Mouse (Mus musculus): ENCODE data around the gene Dpp8. TPM values are rescaled to one million over a fixed set of nuclear protein-coding genes. Genes with fewer than 3 reads are reported as not detected.

The Dpp8 gene
- polyA plus RNA-seq, 1 experiment from 2014 or later = 36.3 TPM

DNA sequence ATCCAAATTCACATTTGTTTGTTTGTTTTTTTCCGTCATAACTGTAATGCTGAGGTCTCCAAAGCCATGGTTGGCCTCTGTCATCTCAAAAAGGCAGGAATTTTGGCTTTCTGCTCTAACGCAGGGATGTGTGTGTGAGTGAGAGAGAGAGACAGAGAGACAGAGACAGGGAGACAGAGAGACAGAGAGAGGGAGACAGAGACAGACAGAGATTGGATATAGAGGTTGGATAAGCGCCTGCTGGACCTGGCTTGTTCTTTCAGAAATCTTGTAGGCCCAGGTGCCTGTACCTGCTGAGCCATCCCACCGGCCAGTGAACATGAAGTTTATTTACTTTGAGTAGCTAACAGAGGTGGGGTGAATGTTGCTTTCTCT lies 333 bp upstream of the Dpp8 start:
- H3K4me1 ChIP-seq (ENCODE audit: control insufficient read depth, insufficient read depth, low read length) = peaks cover 8% of the 10 kb centered on the region
- H3K27me3 ChIP-seq (replicated peaks; ENCODE audit: control insufficient read depth, insufficient read depth, low read length) = no peaks in the 10 kb centered on the region
- no peak for ATAC-seq
- no peaks in the 10 kb centered on the region for H3K9me3 ChIP-seq (replicated peaks; ENCODE audit: control insufficient read depth, low read length)
- peak overlapping the region; percentile 100; the same call in 1 of the 2 replicates for H3K4me3 ChIP-seq (ENCODE audit: low read depth, low read length)
- H3K4me2 ChIP-seq (ENCODE audit: low read length) = no peak overlapping the region
- 35% methylated on average over 4 of the region's 4 CpGs for WGBS
- no peak overlapping the region for H3K9ac ChIP-seq (ENCODE audit: low read length)
- no peak for DNase-seq (ENCODE audit: low spot score)
- no peak overlapping the region for H3K27ac ChIP-seq (ENCODE audit: low read depth, low read length)
- peaks cover 11% of the 10 kb centered on the region; the same call in 1 of the 2 replicates for H3K36me3 ChIP-seq (ENCODE audit: control insufficient read depth, insufficient read depth, low read length)

DNA sequence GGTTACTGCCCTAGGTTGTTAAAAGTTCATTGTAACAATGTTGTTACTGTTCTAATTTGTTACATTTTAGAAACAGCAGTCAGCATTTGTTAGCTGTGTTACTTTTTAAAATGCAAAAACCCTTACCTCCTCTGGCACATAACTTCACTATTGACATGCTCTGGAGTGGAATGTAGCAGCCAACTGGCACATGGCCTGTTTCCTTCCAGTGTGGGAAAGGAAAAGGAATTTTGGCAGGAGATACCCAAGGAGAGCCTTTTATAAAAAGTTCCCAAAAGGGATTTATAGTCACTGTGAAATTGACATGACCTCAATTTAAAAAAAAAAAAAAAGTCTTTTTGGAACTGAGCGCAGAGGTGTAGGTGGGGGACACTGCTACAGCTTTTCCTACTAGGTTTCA lies 4.2 kb downstream of the Dpp8 start:
- no peak overlapping the region for H3K27ac ChIP-seq (ENCODE audit: low read depth, low read length)
- WGBS = 68% methylated on average over 1 of the region's 1 CpGs
- peaks cover 8% of the 10 kb centered on the region for H3K4me1 ChIP-seq (ENCODE audit: control insufficient read depth, insufficient read depth, low read length)
- H3K27me3 ChIP-seq (replicated peaks; ENCODE audit: control insufficient read depth, insufficient read depth, low read length) = no peaks in the 10 kb centered on the region
- peaks cover 54% of the 10 kb centered on the region for H3K36me3 ChIP-seq (ENCODE audit: control insufficient read depth, insufficient read depth, low read length)
- no peak for ATAC-seq
- DNase-seq (ENCODE audit: low spot score) = peak; percentile 57
- H3K9ac ChIP-seq (ENCODE audit: low read length) = no peak overlapping the region
- no peak overlapping the region for H3K4me2 ChIP-seq (ENCODE audit: low read length)
- no peaks in the 10 kb centered on the region for H3K9me3 ChIP-seq (replicated peaks; ENCODE audit: control insufficient read depth, low read length)
- H3K4me3 ChIP-seq (ENCODE audit: low read depth, low read length) = no peak overlapping the region

DNA sequence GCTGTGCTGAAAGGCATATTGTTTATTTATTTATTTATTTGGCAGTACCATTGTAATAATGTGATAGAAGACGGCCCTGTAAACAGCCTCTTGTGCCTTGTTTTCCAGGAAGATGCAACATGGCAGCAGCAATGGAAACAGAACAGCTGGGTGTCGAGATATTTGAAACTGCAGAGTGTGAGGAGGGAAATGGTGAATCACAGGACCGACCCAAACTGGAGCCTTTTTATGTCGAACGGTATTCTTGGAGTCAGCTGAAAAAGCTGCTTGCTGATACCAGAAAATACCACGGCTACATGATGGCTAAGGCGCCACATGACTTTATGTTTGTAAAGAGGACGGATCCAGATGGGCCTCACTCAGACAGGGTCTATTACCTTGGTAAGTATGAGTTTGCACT lies 4.6 kb downstream of the Dpp8 start:
- no peak overlapping the region for H3K4me3 ChIP-seq (ENCODE audit: low read depth, low read length)
- H3K4me2 ChIP-seq (ENCODE audit: low read length) = no peak overlapping the region
- no peaks in the 10 kb centered on the region for H3K9me3 ChIP-seq (replicated peaks; ENCODE audit: control insufficient read depth, low read length)
- peaks cover 58% of the 10 kb centered on the region for H3K36me3 ChIP-seq (ENCODE audit: control insufficient read depth, insufficient read depth, low read length)
- WGBS = 90% methylated on average over 8 of the region's 8 CpGs
- ATAC-seq = no peak
- no peak overlapping the region for H3K27ac ChIP-seq (ENCODE audit: low read depth, low read length)
- no peak overlapping the region for H3K9ac ChIP-seq (ENCODE audit: low read length)
- DNase-seq (ENCODE audit: low spot score) = no peak
- no peaks in the 10 kb centered on the region for H3K27me3 ChIP-seq (replicated peaks; ENCODE audit: control insufficient read depth, insufficient read depth, low read length)
- H3K4me1 ChIP-seq (ENCODE audit: control insufficient read depth, insufficient read depth, low read length) = peaks cover 8% of the 10 kb centered on the region

DNA sequence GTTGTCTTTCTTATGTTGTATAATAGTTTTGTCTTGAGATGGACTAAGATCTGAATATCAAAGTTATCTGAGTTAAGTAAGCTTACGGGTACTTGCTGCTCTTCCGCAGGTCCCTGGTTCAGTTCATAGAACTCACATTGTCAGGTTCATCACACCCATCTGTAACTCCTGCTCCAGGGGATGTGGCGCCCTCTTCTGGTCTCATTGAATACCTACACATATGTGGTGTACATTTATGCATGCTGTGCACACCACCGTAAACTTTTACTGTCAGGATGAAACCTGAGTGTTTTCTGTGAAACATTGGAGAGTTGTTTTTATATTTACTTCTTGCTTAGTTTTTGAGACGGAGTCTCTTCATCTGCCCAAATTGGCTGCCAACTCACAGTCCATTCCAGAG lies 9.2 kb downstream of the Dpp8 start:
- no peak overlapping the region for H3K27ac ChIP-seq (ENCODE audit: low read depth, low read length)
- WGBS = 98% methylated on average over 5 of the region's 5 CpGs
- no peaks in the 10 kb centered on the region for H3K4me1 ChIP-seq (ENCODE audit: control insufficient read depth, insufficient read depth, low read length)
- H3K9ac ChIP-seq (ENCODE audit: low read length) = no peak overlapping the region
- H3K9me3 ChIP-seq (replicated peaks; ENCODE audit: control insufficient read depth, low read length) = no peaks in the 10 kb centered on the region
- ATAC-seq (no peak), DNase-seq (ENCODE audit: low spot score) (no peak)
- H3K27me3 ChIP-seq (replicated peaks; ENCODE audit: control insufficient read depth, insufficient read depth, low read length) = no peaks in the 10 kb centered on the region
- no peak overlapping the region for H3K4me3 ChIP-seq (ENCODE audit: low read depth, low read length)
- H3K4me2 ChIP-seq (ENCODE audit: low read length) = no peak overlapping the region
- H3K36me3 ChIP-seq (ENCODE audit: control insufficient read depth, insufficient read depth, low read length) = peaks cover 88% of the 10 kb centered on the region

DNA sequence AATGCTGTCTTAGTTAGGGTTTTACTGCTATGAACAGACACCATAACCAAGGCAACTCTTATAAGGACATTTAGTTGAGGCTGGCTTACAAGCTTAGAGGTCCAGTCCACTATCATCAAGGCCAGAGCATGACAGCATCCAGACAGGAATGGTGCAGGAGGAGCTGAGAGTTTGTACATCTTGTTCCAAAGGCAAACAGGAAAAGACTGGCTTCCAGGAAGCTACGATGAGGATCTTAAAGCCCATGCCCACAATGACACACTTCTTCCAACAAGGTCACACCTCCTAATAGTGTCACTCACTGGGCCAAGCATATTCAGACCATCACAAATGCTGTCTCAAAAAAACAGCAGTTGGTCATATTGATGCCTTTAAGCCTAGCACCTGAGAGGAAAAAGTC lies 14.8 kb downstream of the Dpp8 start:
- WGBS = 94% methylated on average over 1 of the region's 1 CpGs
- Histone ChIP-seq H3K36me3 (ENCODE audit: control insufficient read depth, insufficient read depth, low read length) (peaks cover 86% of the 10 kb centered on the region), H3K27ac (ENCODE audit: low read depth, low read length) (no peak overlapping the region), H3K4me3 (ENCODE audit: low read depth, low read length) (no peak overlapping the region), H3K9ac (ENCODE audit: low read length) (no peak overlapping the region), H3K9me3 (replicated peaks; ENCODE audit: control insufficient read depth, low read length) (no peaks in the 10 kb centered on the region), H3K27me3 (replicated peaks; ENCODE audit: control insufficient read depth, insufficient read depth, low read length) (no peaks in the 10 kb centered on the region), H3K4me1 (ENCODE audit: control insufficient read depth, insufficient read depth, low read length) (no peaks in the 10 kb centered on the region), H3K4me2 (ENCODE audit: low read length) (no peak overlapping the region)
- ATAC-seq (no peak), DNase-seq (ENCODE audit: low spot score) (no peak)

DNA sequence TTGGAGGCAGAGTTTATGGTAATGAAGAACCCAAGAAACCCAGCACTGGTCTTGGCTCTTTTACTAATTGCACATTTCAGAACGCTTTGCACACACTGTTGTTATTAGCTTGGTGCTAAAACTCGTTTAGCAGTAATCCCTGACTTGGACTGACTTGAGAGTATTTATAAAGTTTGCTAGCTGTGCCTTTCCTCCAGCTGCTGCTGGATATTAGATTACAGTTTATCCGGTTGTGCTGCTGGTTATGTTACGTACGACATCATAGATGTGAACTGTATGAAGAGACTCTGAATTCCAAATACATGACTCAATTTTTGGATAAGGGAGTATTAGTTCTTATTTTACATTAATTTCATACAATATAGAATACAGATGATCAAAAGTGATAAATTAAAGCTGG lies 17.2 kb downstream of the Dpp8 start:
- no peak overlapping the region for H3K27ac ChIP-seq (ENCODE audit: low read depth, low read length)
- WGBS = 90% methylated on average over 5 of the region's 5 CpGs
- H3K9ac ChIP-seq (ENCODE audit: low read length) = no peak overlapping the region
- H3K4me1 ChIP-seq (ENCODE audit: control insufficient read depth, insufficient read depth, low read length) = no peaks in the 10 kb centered on the region
- no peaks in the 10 kb centered on the region for H3K27me3 ChIP-seq (replicated peaks; ENCODE audit: control insufficient read depth, insufficient read depth, low read length)
- no peaks in the 10 kb centered on the region for H3K9me3 ChIP-seq (replicated peaks; ENCODE audit: control insufficient read depth, low read length)
- H3K4me3 ChIP-seq (ENCODE audit: low read depth, low read length) = no peak overlapping the region
- H3K4me2 ChIP-seq (ENCODE audit: low read length) = no peak overlapping the region
- peaks cover 88% of the 10 kb centered on the region for H3K36me3 ChIP-seq (ENCODE audit: control insufficient read depth, insufficient read depth, low read length)
- no peak for ATAC-seq
- DNase-seq (ENCODE audit: low spot score) = no peak

DNA sequence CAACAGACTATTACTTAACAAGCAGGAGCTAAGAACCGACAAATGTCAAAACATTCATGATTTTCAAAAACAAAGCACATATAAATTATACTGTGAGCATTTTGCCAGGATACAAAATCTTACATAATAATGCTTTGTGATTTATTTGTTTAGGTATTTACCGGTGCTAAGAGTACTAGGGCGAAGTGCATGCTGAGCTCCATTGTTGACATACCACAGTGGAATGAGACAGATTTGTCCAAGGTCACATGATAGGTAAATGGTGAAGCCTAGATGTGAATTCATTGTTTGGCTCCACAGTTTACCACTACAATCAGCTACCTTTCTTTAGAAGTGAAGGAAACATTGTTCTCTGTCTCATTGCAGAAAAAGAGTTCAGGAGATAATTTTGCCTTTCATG lies 18.8 kb downstream of the Dpp8 start:
- H3K4me1 ChIP-seq (ENCODE audit: control insufficient read depth, insufficient read depth, low read length) = no peaks in the 10 kb centered on the region
- H3K4me3 ChIP-seq (ENCODE audit: low read depth, low read length) = no peak overlapping the region
- no peaks in the 10 kb centered on the region for H3K9me3 ChIP-seq (replicated peaks; ENCODE audit: control insufficient read depth, low read length)
- H3K36me3 ChIP-seq (ENCODE audit: control insufficient read depth, insufficient read depth, low read length) = peaks cover 90% of the 10 kb centered on the region
- H3K27ac ChIP-seq (ENCODE audit: low read depth, low read length) = no peak overlapping the region
- DNase-seq (ENCODE audit: low spot score) (no peak), ATAC-seq (no peak)
- no peak overlapping the region for H3K4me2 ChIP-seq (ENCODE audit: low read length)
- H3K27me3 ChIP-seq (replicated peaks; ENCODE audit: control insufficient read depth, insufficient read depth, low read length) = no peaks in the 10 kb centered on the region
- no peak overlapping the region for H3K9ac ChIP-seq (ENCODE audit: low read length)
- 95% methylated on average over 3 of the region's 3 CpGs for WGBS

DNA sequence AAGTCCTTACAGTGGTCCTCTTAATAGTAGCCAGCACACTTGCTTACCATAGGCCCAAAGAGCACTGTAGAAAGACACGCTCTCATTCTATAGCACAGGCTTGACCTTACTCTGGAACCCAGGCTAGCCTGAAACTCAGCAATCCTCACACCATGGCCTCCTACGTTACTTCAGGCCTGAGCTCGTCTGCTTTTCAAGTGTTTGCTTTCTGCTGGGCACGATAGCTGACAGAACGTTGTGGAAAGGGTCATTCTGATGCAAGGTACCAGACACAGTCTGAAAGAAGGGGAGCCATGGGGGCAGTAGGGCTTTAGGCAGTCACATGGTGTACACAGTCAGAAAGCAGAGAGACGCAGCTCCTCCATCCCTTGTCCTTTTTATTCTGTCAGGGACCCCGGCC lies 32.0 kb downstream of the Dpp8 start:
- DNase-seq (ENCODE audit: low spot score) (no peak), ATAC-seq (no peak)
- Histone ChIP-seq H3K4me3 (ENCODE audit: low read depth, low read length) (no peak overlapping the region), H3K9me3 (replicated peaks; ENCODE audit: control insufficient read depth, low read length) (no peaks in the 10 kb centered on the region), H3K4me2 (ENCODE audit: low read length) (no peak overlapping the region), H3K36me3 (ENCODE audit: control insufficient read depth, insufficient read depth, low read length) (peaks cover 88% of the 10 kb centered on the region), H3K4me1 (ENCODE audit: control insufficient read depth, insufficient read depth, low read length) (no peaks in the 10 kb centered on the region), H3K9ac (ENCODE audit: low read length) (no peak overlapping the region), H3K27me3 (replicated peaks; ENCODE audit: control insufficient read depth, insufficient read depth, low read length) (no peaks in the 10 kb centered on the region), H3K27ac (ENCODE audit: low read depth, low read length) (no peak overlapping the region)
- 89% methylated on average over 7 of the region's 7 CpGs for WGBS

DNA sequence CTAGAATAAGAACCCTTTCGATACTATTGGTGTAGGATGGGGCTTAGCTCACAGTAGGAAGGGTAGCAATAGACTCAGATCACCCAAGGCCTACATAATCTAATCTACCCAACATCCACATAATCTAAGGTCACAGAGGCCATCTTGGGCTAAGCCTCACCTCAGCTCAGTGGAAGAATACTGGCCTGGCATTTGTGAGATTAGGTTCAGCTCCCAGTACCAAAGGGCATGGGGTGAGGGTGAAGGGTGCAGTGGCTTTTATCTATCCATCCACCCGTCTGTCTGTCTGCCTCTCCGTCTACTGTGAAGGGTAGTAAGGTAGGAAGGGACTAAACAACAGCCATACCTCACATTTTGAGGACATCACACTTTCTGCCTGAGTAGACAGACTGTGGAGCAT lies 38.4 kb downstream of the Dpp8 start:
- WGBS = 96% methylated on average over 3 of the region's 3 CpGs
- Histone ChIP-seq H3K4me3 (ENCODE audit: low read depth, low read length) (no peak overlapping the region), H3K9me3 (replicated peaks; ENCODE audit: control insufficient read depth, low read length) (no peaks in the 10 kb centered on the region), H3K36me3 (ENCODE audit: control insufficient read depth, insufficient read depth, low read length) (peaks cover 75% of the 10 kb centered on the region), H3K9ac (ENCODE audit: low read length) (no peak overlapping the region), H3K4me2 (ENCODE audit: low read length) (no peak overlapping the region), H3K4me1 (ENCODE audit: control insufficient read depth, insufficient read depth, low read length) (no peaks in the 10 kb centered on the region), H3K27me3 (replicated peaks; ENCODE audit: control insufficient read depth, insufficient read depth, low read length) (no peaks in the 10 kb centered on the region), H3K27ac (ENCODE audit: low read depth, low read length) (no peak overlapping the region)
- ATAC-seq (no peak), DNase-seq (ENCODE audit: low spot score) (no peak)

DNA sequence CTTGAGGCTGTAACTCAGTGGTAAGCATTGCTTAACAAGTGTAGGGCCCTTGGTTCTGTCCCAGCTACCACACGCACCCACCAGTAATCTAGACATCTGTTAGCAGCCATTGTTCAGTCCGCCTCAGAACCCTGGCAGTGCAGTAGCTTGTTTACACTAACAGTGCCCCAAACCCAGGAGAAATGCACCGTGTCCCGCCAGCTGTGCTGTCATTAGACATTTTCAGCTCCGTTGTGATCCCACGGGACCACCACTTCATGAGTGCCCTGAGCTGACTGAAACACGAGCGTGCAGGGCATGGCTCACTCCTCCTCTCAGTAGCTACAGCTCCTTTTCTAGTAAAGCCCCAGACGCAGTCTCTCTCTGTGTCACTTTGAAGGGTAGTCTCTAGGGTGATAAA lies 41.3 kb downstream of the Dpp8 start:
- peak; percentile 3 for DNase-seq (ENCODE audit: low spot score)
- no peak overlapping the region for H3K4me3 ChIP-seq (ENCODE audit: low read depth, low read length)
- WGBS = 77% methylated on average over 9 of the region's 9 CpGs
- no peaks in the 10 kb centered on the region for H3K9me3 ChIP-seq (replicated peaks; ENCODE audit: control insufficient read depth, low read length)
- no peaks in the 10 kb centered on the region for H3K27me3 ChIP-seq (replicated peaks; ENCODE audit: control insufficient read depth, insufficient read depth, low read length)
- no peak overlapping the region for H3K27ac ChIP-seq (ENCODE audit: low read depth, low read length)
- H3K36me3 ChIP-seq (ENCODE audit: control insufficient read depth, insufficient read depth, low read length) = peaks cover 71% of the 10 kb centered on the region
- no peak for ATAC-seq
- no peak overlapping the region for H3K4me2 ChIP-seq (ENCODE audit: low read length)
- no peak overlapping the region for H3K9ac ChIP-seq (ENCODE audit: low read length)
- H3K4me1 ChIP-seq (ENCODE audit: control insufficient read depth, insufficient read depth, low read length) = no peaks in the 10 kb centered on the region

Data from forebrain, embryonic 14.5 days (tissue).